Mouse (Mus musculus) lung, adult 2 months (tissue): ENCODE data around the gene Nod1.

Source experiments
- CTCF ChIP-seq: fragments of 200-500 bp; IDR thresholded peaks from 2 replicates; pipeline ENCODE4 v1.5.1; 2011; ENCODE audit warnings: mild to moderate bottlenecking, low read length, control low read depth; ENCODE audit not compliant: insufficient read depth
- POLR2A ChIP-seq: fragments of 200-500 bp; IDR thresholded peaks from 2 replicates; pipeline ENCODE4 v1.6.1; 2011; ENCODE audit warnings: low read depth, mild to moderate bottlenecking, control low read depth, low read length, borderline replicate concordance; ENCODE audit errors: extremely low read depth

DNA sequence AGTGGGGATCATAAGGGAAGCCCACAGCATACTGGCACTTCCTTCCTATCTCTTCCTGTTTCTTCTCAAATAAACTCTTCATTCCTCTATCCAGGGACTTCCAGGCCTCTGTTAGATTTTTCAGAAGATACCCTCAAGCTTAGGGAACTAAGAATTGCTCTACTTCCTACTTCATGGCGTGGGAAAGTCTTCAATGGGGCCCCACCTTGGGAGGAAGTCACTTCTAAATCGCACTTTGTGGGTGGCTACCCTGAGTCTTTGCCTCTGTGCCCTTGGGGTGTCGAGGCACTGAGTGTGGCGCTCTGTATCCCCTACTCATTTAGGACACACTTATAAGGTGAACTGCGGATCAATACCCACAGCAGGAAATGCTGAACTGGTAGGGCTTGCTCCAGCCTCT, 23.7 kb downstream of the Nod1 start:
- TF ChIP-seq CTCF (no peak), POLR2A (no peak)
